Mouse (Mus musculus) E14TG2a.4 (cell line): Measurements from ENCODE around the gene Grik3.

ENCODE experiments used
- H3K27me3 ChIP-seq: 2 replicates; pipeline ENCODE4 v1.6.1; 2014; ENCODE audit warnings: low read length, control low read depth; ENCODE audit not compliant: insufficient read depth
- H3K36me3 ChIP-seq: 2 replicates; pipeline ENCODE4 v1.6.1; 2014; ENCODE audit warnings: low read length, control low read depth; ENCODE audit not compliant: insufficient read depth
- H3K4me1 ChIP-seq: replicated peaks from 2 replicates; pipeline ENCODE4 v1.6.1; 2014; ENCODE audit warnings: low read depth, low read length, control low read depth
- H3K4me3 ChIP-seq: replicated peaks from 2 replicates; pipeline ENCODE4 v1.5.1; 2014; ENCODE audit warnings: mild to moderate bottlenecking, low read length
- H3K9me3 ChIP-seq: 2 replicates; pipeline ENCODE4 v1.6.1; 2014; ENCODE audit warnings: low read length, control low read depth
- CTCF ChIP-seq: conservative IDR thresholded peaks from 2 replicates; pipeline ENCODE4 v1.5.1; 2014; ENCODE audit warnings: low read length
- NANOG ChIP-seq: IDR thresholded peaks from 2 replicates; pipeline ENCODE4 v1.6.1; 2014; ENCODE audit warnings: borderline replicate concordance, low read length, mixed read lengths
- POU5F1 ChIP-seq: IDR thresholded peaks from 2 replicates; pipeline ENCODE4 v1.6.1; 2014; ENCODE audit warnings: low read length, borderline replicate concordance

Gene Grik3

DNA sequence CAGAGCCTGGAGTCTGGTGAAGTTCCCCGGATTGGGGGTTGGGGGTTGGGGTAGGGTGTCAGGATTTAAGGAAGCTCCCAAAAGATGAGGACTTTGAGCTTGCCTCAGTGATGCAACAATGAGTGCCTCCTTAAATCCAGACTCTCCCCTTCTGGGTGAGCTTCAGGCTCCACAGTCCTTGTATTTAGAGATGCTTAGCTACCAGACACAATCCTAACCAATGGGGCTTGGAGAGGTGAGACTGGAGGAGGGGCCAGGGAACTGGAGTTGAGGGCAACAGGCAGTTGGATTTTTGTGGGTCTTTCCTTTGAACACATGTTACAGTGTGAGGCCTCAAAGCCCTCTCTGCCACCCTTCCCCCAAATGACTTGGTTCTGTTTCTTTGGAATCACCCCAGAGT, 6.5 kb downstream of the Grik3 start:
- 0 out of 2 replicates have a peak overlapping the region, but pooled peaks have one; percentile 32 for H3K4me3 ChIP-seq
- peaks cover 23% of the 10 kb centered on the region for H3K27me3 ChIP-seq
- no peaks in the 10 kb centered on the region for H3K36me3 ChIP-seq
- H3K4me1 ChIP-seq, result peaks cover 93% of the 10 kb centered on the region
- TF ChIP-seq CTCF (no peak), NANOG (no peak), POU5F1 (no peak)
- no peaks in the 10 kb centered on the region for H3K9me3 ChIP-seq

DNA sequence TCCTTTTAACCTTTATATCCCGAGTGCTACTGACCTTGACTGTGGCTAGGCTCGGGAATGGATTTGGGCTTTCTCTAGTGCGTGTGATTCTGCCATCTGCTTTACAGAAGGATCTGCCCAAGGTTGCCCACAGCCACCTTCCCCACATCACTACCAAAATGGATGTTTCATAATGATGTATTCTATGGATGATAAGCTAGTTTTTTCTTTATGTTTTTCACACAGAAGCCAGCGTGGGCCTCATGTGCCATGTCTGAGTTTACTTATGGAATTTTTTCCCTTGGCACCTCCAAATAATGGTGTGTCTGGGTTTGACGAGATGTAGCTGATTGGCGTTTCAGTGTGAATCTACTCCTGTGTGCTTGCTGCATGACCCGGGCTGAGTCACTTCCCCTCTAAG, 7.0 kb downstream of the Grik3 start:
- Histone ChIP-seq H3K4me1 (peaks cover 92% of the 10 kb centered on the region), H3K27me3 (peaks cover 18% of the 10 kb centered on the region), H3K4me3 (0 out of 2 replicates have a peak overlapping the region, but pooled peaks have one; percentile 32), H3K36me3 (no peaks in the 10 kb centered on the region), H3K9me3 (no peaks in the 10 kb centered on the region)
- TF ChIP-seq POU5F1 (no peak), NANOG (no peak), CTCF (no peak)

DNA sequence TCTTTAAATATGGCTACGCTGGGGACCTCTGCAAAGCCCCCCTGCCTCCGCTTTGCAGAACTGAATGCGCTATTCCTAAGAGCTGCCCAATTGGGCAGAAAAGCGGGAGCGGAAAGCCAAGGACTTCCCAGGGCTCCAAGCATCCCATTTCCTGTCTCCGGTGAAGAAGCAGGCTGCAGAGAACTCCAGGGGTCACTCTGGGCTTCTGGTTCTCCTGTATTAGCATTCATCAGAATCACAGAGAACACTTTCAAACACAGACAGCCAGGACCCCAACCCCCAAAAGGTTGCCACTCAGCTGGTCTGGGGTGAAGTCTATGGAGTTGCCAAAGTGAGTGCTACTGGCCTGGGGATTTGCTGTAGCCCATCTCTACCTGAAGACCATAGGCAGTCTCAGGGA, 8.4 kb downstream of the Grik3 start:
- TF ChIP-seq POU5F1, result no peak
- no peak for TF ChIP-seq CTCF
- no peak for TF ChIP-seq NANOG
- Histone ChIP-seq H3K27me3 (peaks cover 4% of the 10 kb centered on the region), H3K9me3 (no peaks in the 10 kb centered on the region), H3K4me1 (peaks cover 91% of the 10 kb centered on the region), H3K36me3 (no peaks in the 10 kb centered on the region), H3K4me3 (peak overlapping the region; percentile 33)

DNA sequence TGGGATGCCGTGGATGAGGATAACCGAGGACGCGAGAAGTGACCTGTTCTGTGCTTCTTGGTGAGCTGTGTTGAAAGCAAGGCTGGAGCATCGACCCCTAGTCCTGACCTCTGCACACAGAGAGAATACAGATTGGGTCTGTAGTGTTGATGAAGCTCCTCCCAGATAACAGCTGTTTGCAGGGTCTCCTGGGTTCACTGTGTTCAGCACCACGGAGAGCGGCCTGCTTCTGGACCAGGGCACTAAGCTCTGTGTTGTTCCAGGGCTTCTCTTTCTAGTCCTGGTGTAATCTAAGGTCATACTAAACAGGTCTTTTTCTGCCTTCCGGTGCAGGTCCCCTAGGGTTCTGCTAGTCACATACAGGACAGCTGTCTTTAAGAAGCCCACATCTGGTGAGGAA, 12.4 kb downstream of the Grik3 start:
- no peaks in the 10 kb centered on the region for H3K36me3 ChIP-seq
- no peaks in the 10 kb centered on the region for H3K9me3 ChIP-seq
- H3K4me1 ChIP-seq, result peaks cover 55% of the 10 kb centered on the region
- peaks cover 2% of the 10 kb centered on the region; the same call in 1 of the 2 replicates for H3K27me3 ChIP-seq
- no peak overlapping the region for H3K4me3 ChIP-seq
- no peak for TF ChIP-seq NANOG
- TF ChIP-seq POU5F1, result no peak
- no peak for TF ChIP-seq CTCF

DNA sequence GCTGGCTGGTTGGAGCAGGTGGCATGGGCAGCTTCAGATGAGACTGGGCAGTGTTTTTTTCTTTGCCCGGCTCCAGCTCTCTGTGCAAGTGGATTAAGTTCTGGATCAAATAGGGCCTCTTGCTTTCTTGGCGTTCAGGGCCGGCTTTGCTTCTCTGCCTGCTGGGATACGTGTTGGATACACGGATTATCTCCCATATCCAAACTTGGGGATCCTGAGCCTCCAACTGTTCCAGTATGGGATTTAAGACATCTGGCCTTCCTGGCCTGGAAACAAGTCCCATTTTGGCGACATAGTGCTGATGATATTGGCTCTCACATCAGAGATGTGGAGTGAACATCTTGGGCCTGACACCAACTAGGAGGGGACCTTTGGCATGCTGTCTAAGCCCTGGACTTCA, 21.9 kb downstream of the Grik3 start:
- peaks cover 66% of the 10 kb centered on the region for H3K4me1 ChIP-seq
- peaks cover 20% of the 10 kb centered on the region for H3K27me3 ChIP-seq
- H3K9me3 ChIP-seq, result no peaks in the 10 kb centered on the region
- no peaks in the 10 kb centered on the region for H3K36me3 ChIP-seq
- no peak overlapping the region for H3K4me3 ChIP-seq
- TF ChIP-seq NANOG (no peak), CTCF (no peak), POU5F1 (no peak)

DNA sequence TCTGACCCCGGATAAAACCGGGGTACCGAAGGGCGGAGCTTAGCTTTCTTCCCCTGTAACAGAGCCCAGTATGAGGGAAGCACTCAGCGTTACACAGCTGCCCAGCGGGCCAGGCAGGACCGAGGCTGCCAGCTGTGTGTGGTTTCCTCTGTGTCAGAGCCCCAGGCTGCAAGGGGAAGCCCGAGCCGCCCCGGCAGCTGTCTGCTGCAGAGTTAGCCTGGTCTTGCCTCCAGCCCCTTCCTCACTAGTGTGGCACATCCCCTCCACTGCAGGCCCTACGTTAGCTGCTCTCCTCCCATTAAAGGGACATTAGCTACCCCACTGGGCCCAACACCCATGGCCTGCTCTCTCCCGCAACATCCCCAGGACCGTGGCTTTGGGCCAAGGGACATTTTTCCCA, 25.1 kb downstream of the Grik3 start:
- TF ChIP-seq CTCF, result no peak
- no peak for TF ChIP-seq NANOG
- no peak for TF ChIP-seq POU5F1
- no peaks in the 10 kb centered on the region for H3K9me3 ChIP-seq

DNA sequence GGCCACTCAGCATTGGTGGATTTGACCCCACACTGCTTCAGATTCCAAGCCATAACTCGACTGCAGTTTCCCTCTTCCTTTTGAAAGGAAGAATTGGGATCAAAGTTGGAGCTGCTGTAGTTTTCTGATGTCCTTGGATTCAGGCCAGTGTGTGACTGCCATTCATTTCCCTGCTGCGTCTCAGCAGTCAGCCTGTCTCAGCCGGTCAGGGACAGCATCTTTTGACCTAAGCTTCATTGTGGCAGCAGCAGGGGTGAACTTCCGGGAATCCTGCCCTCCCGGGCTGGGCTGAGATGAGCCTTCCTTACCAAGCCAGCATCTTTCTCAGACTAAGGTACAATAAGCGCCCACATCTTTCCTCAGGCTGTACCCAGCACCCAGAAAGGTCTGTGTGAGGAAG, 26.1 kb downstream of the Grik3 start:
- H3K4me1 ChIP-seq, result peaks cover 59% of the 10 kb centered on the region
- H3K36me3 ChIP-seq, result no peaks in the 10 kb centered on the region
- H3K4me3 ChIP-seq, result no peak overlapping the region
- TF ChIP-seq NANOG (0 out of 2 replicates have a peak, but pooled peaks have one; percentile 27), POU5F1 (no peak), CTCF (no peak)
- peaks cover 10% of the 10 kb centered on the region for H3K27me3 ChIP-seq
- no peaks in the 10 kb centered on the region for H3K9me3 ChIP-seq

More for the DNA sequence above, 25.1 kb downstream of the Grik3 start:
- H3K27me3 ChIP-seq, result peaks cover 14% of the 10 kb centered on the region
- no peaks in the 10 kb centered on the region for H3K36me3 ChIP-seq
- H3K4me3 ChIP-seq, result peak overlapping the region; percentile 20; the same call in 1 of the 2 replicates
- H3K4me1 ChIP-seq, result peaks cover 62% of the 10 kb centered on the region

DNA sequence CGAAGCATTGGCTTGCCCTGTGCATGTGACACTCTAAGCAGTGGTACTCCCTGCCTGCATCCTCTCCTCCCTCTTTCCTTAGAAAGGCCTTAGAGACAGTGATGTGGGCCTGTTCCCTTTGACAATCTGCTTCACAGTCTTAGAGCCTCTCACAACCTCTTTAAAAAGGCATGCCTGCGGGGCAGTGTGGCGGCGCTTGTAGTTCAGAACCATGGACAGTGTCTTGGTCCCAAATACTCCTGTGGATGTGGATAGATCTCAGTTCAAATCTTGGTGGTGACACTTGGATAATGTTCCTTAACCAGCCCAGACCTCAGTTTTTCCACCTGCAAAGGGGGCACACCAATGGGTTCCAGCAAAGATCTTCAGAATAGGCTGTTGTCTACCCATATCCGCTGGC, 28.4 kb downstream of the Grik3 start:
- Histone ChIP-seq H3K4me3 (no peak overlapping the region), H3K27me3 (no peaks in the 10 kb centered on the region), H3K9me3 (no peaks in the 10 kb centered on the region), H3K36me3 (no peaks in the 10 kb centered on the region), H3K4me1 (peaks cover 55% of the 10 kb centered on the region)
- TF ChIP-seq POU5F1 (no peak), NANOG (no peak), CTCF (no peak)

DNA sequence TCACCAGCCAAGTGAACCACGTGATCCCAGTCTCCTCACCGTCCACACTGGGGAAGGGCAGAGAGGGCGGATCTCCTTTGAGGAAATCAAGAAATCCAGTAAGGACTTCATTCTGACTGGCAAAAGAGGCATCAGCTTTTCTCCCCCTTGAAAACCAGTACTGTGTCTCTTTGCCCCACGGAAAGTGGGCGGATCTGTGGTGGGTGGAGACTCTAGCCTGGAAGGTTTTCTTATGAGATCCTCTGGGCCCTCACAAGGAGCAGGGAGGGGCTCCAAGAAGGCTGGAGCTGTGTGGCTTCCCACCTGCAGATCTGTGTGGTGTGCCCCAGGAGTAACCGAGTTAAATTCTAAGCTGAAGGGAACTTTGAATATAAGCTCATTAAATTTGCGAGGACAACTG, 32.4 kb downstream of the Grik3 start:
- Histone ChIP-seq H3K27me3 (no peaks in the 10 kb centered on the region; the same call in 1 of the 2 replicates), H3K36me3 (no peaks in the 10 kb centered on the region), H3K9me3 (no peaks in the 10 kb centered on the region), H3K4me1 (peaks cover 39% of the 10 kb centered on the region), H3K4me3 (no peak overlapping the region)
- TF ChIP-seq CTCF, result no peak
- no peak for TF ChIP-seq POU5F1
- TF ChIP-seq NANOG, result no peak
